Mouse (Mus musculus) liver, embryonic 15.5 days (tissue): ENCODE results near the gene Abhd8. TPM values are rescaled to one million over a fixed set of nuclear protein-coding genes. Genes with fewer than 3 reads are reported as not detected.

Source experiments
- ATAC-seq: fragments of 200-750 bp; cut with Nextera tagmentation; 2 replicates; pipeline ENCODE4 v1.8.0; 2017; ENCODE audit warnings: moderate number of reproducible peaks, mild to moderate bottlenecking, moderate library complexity; ENCODE audit not compliant: insufficient read depth
- H3K27ac ChIP-seq: fragments of 300-500 bp; sonication (generic); replicated peaks from 2 replicates; pipeline ENCODE4 v1.5.1; 2015; ENCODE audit warnings: mild to moderate bottlenecking, inconsistent platforms
- H3K27me3 ChIP-seq: fragments of 300-500 bp; sonication (generic); 2 replicates; pipeline ENCODE4 v1.6.1; 2015; ENCODE audit warnings: mild to moderate bottlenecking, inconsistent platforms
- H3K36me3 ChIP-seq: fragments of 300-500 bp; sonication (generic); replicated peaks from 2 replicates; pipeline ENCODE4 v1.6.1; 2015; ENCODE audit warnings: moderate library complexity, mild to moderate bottlenecking, inconsistent platforms
- H3K4me1 ChIP-seq: fragments of 300-500 bp; sonication (generic); replicated peaks from 2 replicates; pipeline ENCODE4 v1.6.1; 2015; ENCODE audit warnings: inconsistent platforms
- H3K4me2 ChIP-seq: fragments of 300-500 bp; sonication (generic); 2 replicates; pipeline ENCODE4 v1.6.1; 2015; ENCODE audit warnings: moderate library complexity, mild to moderate bottlenecking, inconsistent platforms
- H3K4me3 ChIP-seq: fragments of 300-500 bp; sonication (generic); replicated peaks from 2 replicates; pipeline ENCODE4 v1.5.1; 2015; ENCODE audit warnings: mild to moderate bottlenecking, inconsistent platforms
- H3K9ac ChIP-seq: fragments of 300-500 bp; sonication (generic); 2 replicates; pipeline ENCODE4 v1.6.1; 2015; ENCODE audit warnings: moderate library complexity, mild to moderate bottlenecking, inconsistent platforms
- H3K9me3 ChIP-seq: fragments of 300-500 bp; sonication (generic); replicated peaks from 2 replicates; pipeline ENCODE4 v1.6.1; 2016; ENCODE audit warnings: inconsistent platforms
- WGBS: fragments of 180-500 bp; shearing (Covaris S2); methylation state at CpG from one replicate; pipeline ENCODE4 v1.1.7; 2015; ENCODE audit warnings: mixed read lengths; ENCODE audit not compliant: insufficient replicate concordance; 5-methylcytosine and 5-hydroxymethylcytosine counted together
- polyA plus RNA-seq: library from polyadenylated mRNA; unstranded; fragments of >200 nt; fragmentation: Nextera tagmentation; extraction: Ambion mirVana; gene quantifications from 2 replicates; pipeline ENCODE4 v1.2.1, GENCODE M21; 2015

The Abhd8 gene
- polyA plus RNA-seq, 1 experiment from 2014 or later = 9.1 TPM

- Histone ChIP-seq H3K36me3 (peaks cover 42% of the 10 kb centered on the region), H3K4me2 (peak within 1 kb of the TSS; percentile 95), H3K4me3 (peak within 1 kb of the TSS; percentile 85), H3K9me3 (no peaks in the 10 kb centered on the region), H3K9ac (peak within 1 kb of the TSS; percentile 85), H3K4me1 (peaks cover 43% of the 10 kb centered on the region), H3K27me3 (no peaks in the 10 kb centered on the region), H3K27ac (peak within 1 kb of the TSS; percentile 82)
- peak; percentile 82 for ATAC-seq
- under 1% methylated on average over 52 of the region's 52 CpGs for WGBS
Observed at GRCm38 (mm10) chr8:71468916-71469315, 5.5 kb upstream of the Abhd8 start, which contains the start of gene Dda1. Gene Dda1 (plus strand): TSS chr8:71469199.

DNA sequence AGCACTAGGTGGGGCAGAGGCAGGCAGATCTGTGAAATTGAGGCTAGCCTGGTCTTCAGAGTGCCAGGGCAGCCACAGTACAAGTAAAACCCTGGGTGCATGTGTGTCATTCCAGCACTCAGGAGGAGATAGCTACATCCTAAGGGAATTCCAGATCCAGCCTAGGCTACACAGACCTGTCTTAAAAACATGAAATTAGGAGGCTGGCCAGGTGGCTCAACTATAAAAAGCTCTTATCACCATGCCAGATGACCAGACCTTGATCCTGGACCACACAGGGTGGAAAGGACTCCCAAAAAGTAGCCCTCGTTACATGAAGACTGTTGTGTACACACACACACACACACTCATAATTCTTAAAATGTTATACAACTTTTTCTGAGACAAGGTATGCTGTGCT, 4.5 kb upstream of the Abhd8 start:
- H3K4me3 ChIP-seq = no peak overlapping the region
- H3K27ac ChIP-seq = no peak overlapping the region
- no peak for ATAC-seq
- no peaks in the 10 kb centered on the region for H3K9me3 ChIP-seq
- 66% methylated on average over 1 of the region's 1 CpGs for WGBS
- H3K27me3 ChIP-seq = no peaks in the 10 kb centered on the region
- peaks cover 51% of the 10 kb centered on the region for H3K4me1 ChIP-seq
- H3K9ac ChIP-seq = no peak overlapping the region
- H3K4me2 ChIP-seq = 0 out of 2 replicates have a peak overlapping the region, but pooled peaks have one; percentile 60
- H3K36me3 ChIP-seq = peaks cover 33% of the 10 kb centered on the region

- WGBS = 81% methylated on average over 2 of the region's 2 CpGs
- no peak overlapping the region for H3K9ac ChIP-seq
- H3K27ac ChIP-seq = no peak overlapping the region
- H3K4me2 ChIP-seq = no peak overlapping the region
- ATAC-seq = no peak
- H3K9me3 ChIP-seq = no peaks in the 10 kb centered on the region
- H3K36me3 ChIP-seq = peaks cover 25% of the 10 kb centered on the region
- H3K4me3 ChIP-seq = no peak overlapping the region
- H3K4me1 ChIP-seq = peaks cover 59% of the 10 kb centered on the region
- no peaks in the 10 kb centered on the region; the same call in 1 of the 2 replicates for H3K27me3 ChIP-seq
Observed at GRCm38 (mm10) chr8:71467201-71467600, 3.7 kb upstream of the Abhd8 start.

DNA sequence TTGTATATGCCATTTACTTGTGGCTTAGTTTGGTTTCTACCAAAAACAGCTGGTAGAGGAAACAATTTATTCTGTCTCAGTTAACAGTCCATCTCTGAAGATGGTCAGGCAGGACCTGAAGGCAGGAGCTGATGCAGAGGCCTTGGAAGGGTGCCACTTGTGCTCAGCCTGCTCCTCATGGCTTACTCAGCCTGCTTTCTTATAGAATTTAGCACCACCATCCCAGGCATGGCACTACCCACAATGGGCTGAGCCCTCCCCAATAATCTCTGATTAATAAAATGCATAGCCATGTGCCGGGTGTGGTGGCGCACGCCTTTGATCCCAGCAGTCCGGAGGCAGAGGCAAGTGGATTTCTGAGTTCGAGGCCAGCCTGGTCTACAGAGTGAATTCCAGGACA, 2.7 kb upstream of the Abhd8 start:
- peaks cover 61% of the 10 kb centered on the region for H3K4me1 ChIP-seq
- no peaks in the 10 kb centered on the region for H3K9me3 ChIP-seq
- H3K27ac ChIP-seq = no peak overlapping the region
- H3K9ac ChIP-seq = no peak overlapping the region
- H3K4me3 ChIP-seq = peak overlapping the region; percentile 80
- WGBS = 85% methylated on average over 5 of the region's 5 CpGs
- no peaks in the 10 kb centered on the region; the same call in 1 of the 2 replicates for H3K27me3 ChIP-seq
- ATAC-seq = no peak
- H3K36me3 ChIP-seq = peaks cover 17% of the 10 kb centered on the region
- peak overlapping the region; percentile 97; the same call in 1 of the 2 replicates for H3K4me2 ChIP-seq

- peak overlapping the region; percentile 97 for H3K4me2 ChIP-seq
- WGBS = 71% methylated on average over 8 of the region's 8 CpGs
- H3K4me3 ChIP-seq = peak overlapping the region; percentile 80
- H3K27ac ChIP-seq = no peak overlapping the region
- no peaks in the 10 kb centered on the region; the same call in 1 of the 2 replicates for H3K27me3 ChIP-seq
- peaks cover 17% of the 10 kb centered on the region; the same call in 1 of the 2 replicates for H3K36me3 ChIP-seq
- H3K4me1 ChIP-seq = peaks cover 56% of the 10 kb centered on the region
- no peak for ATAC-seq
- peak overlapping the region; percentile 69 for H3K9ac ChIP-seq
- H3K9me3 ChIP-seq = no peaks in the 10 kb centered on the region
Observed at GRCm38 (mm10) chr8:71465733-71466132, 2.3 kb upstream of the Abhd8 start.

DNA sequence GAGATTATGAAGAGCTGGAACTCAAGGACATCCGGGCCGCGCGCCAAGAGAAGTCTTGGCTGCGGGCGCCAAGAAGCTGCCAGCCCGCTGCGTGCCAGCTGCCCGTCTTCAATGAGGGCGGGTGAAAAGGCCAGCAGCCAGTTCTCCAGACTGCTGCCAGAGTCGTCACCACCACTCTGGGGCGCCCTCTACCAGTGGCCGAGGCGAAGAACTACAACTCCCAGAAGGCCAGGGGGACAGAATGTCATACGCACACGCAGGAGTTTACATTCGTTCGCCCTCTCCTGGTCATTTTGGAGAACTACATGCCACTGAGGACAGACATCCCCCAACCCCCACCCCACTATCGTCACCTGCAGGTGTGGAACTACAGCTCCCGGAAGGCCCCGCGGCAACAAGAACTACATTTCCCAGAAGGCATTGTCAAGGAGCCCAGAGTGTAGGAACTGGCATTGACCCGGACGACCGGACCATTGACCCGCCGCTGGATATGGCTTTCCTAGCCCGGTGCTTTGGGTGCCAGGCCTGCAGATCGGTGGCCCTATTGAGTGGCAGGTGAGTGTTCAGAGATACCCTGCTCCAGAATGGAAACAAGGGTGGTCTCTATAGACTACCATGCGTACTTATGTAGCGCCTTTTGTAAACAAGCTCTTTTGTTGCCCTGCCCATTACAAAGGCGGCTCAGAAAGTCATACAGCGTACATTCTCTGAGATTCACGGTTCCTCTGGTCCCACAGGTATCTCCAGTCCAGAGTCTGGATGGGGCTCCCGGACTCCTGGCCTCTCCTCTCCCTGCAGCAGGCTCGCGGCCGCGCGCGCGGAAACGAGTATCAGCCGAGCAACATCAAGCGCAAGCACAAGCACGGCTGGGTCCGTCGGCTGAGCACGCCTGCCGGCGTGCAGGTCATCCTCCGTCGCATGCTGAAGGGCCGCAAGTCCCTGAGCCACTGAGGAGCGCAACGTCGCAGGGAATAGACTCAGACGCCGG, 1.4 kb upstream of the Abhd8 start, which contains the start of gene Mrpl34:
Gene Mrpl34 (plus strand): TSS at position 447 of the 988 bp plus-strand sequence.
- Histone ChIP-seq H3K4me3 (peak within 1 kb of the TSS; percentile 80), H3K9ac (peak within 1 kb of the TSS; percentile 85), H3K27ac (peak within 1 kb of the TSS; percentile 87), H3K27me3 (no peaks in the 10 kb centered on the region; the same call in 1 of the 2 replicates), H3K4me1 (peaks cover 47% of the 10 kb centered on the region), H3K36me3 (peaks cover 18% of the 10 kb centered on the region; the same call in 1 of the 2 replicates), H3K9me3 (no peaks in the 10 kb centered on the region), H3K4me2 (peak within 1 kb of the TSS; percentile 97)
- under 1% methylated on average over 59 of the region's 59 CpGs for whole genome bisulfite sequencing
- peak; percentile 83 for ATAC-seq

- Histone ChIP-seq H3K9me3 (no peaks in the 10 kb centered on the region), H3K27ac (peak overlapping the region; percentile 51; the same call in 1 of the 2 replicates), H3K27me3 (no peaks in the 10 kb centered on the region; the same call in 1 of the 2 replicates), H3K4me2 (peak overlapping the region; percentile 97), H3K4me1 (peaks cover 37% of the 10 kb centered on the region), H3K9ac (peak overlapping the region; percentile 85), H3K4me3 (peak overlapping the region; percentile 80), H3K36me3 (peaks cover 18% of the 10 kb centered on the region; the same call in 1 of the 2 replicates)
- WGBS = 4% methylated on average over 16 of the region's 16 CpGs
- no peak for ATAC-seq
Observed at GRCm38 (mm10) chr8:71462786-71463185, 669 bp downstream of the Abhd8 start.

- no peak for ATAC-seq
- WGBS = 72% methylated on average over 4 of the region's 4 CpGs
- no peak overlapping the region for H3K9ac ChIP-seq
Observed at GRCm38 (mm10) chr8:71462191-71462590, 1.3 kb downstream of the Abhd8 start.

DNA sequence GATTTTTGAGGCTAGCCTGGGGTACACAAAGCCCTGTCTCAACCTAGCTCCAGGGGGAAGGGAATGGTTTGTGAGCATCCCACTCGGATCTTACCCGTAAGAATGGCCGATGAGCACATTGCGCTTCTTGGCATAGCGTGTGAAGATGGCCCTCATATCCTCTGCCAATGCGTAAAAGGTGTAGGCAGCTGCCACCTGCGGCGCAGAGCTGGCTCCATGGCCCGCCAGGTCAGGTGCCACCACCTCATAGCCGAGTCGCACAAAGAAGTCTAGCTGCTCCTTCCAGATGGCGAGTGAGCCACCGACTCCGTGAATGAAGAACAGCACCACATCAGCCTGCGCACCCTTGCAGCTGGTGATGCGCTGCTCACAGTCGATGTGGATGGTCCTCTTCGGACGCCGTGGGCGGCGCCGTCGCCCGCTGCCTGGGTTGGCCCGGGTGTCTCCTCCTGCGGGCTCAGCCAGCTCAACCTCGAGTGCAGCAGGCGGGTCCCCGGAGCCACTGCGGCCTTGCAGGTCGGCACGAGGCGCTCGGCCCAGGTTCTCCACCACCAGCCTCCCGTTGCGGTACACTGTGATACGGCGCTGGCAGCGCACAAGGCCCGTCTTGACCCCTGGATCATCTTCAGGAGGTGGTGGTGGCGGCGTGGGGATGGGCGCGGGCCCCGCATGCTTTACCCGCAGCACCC, 2.2 kb downstream of the Abhd8 start:
- Histone ChIP-seq H3K9ac (no peak overlapping the region), H3K27ac (no peak overlapping the region), H3K4me2 (no peak overlapping the region), H3K9me3 (no peaks in the 10 kb centered on the region), H3K4me1 (peaks cover 43% of the 10 kb centered on the region), H3K36me3 (peaks cover 14% of the 10 kb centered on the region; the same call in 1 of the 2 replicates), H3K4me3 (no peak overlapping the region), H3K27me3 (peaks cover 4% of the 10 kb centered on the region; the same call in 1 of the 2 replicates)
- 85% methylated on average over 47 of the region's 47 CpGs for WGBS
- no peak for ATAC-seq

More at GRCm38 (mm10) chr8:71462191-71462590, 1.3 kb downstream of the Abhd8 start:
- Histone ChIP-seq H3K9me3 (no peaks in the 10 kb centered on the region), H3K4me3 (peak overlapping the region; percentile 80; the same call in 1 of the 2 replicates), H3K27ac (no peak overlapping the region), H3K4me2 (peak overlapping the region; percentile 97), H3K27me3 (no peaks in the 10 kb centered on the region; the same call in 1 of the 2 replicates), H3K4me1 (peaks cover 38% of the 10 kb centered on the region), H3K36me3 (peaks cover 18% of the 10 kb centered on the region; the same call in 1 of the 2 replicates)

- ATAC-seq = no peak
- H3K4me1 ChIP-seq = peaks cover 37% of the 10 kb centered on the region
- H3K27me3 ChIP-seq = peaks cover 4% of the 10 kb centered on the region; the same call in 1 of the 2 replicates
- peaks cover 8% of the 10 kb centered on the region; the same call in 1 of the 2 replicates for H3K36me3 ChIP-seq
- no peak overlapping the region for H3K4me3 ChIP-seq
- 83% methylated on average over 6 of the region's 6 CpGs for WGBS
- H3K27ac ChIP-seq = no peak overlapping the region
- H3K9ac ChIP-seq = no peak overlapping the region
- H3K4me2 ChIP-seq = no peak overlapping the region
- H3K9me3 ChIP-seq = no peaks in the 10 kb centered on the region
Observed at GRCm38 (mm10) chr8:71460716-71461115, 2.7 kb downstream of the Abhd8 start.
